Mouse (Mus musculus): Measurements from ENCODE around the gene Rps15. TPM values are rescaled to one million over a fixed set of nuclear protein-coding genes. Genes with fewer than 3 reads are reported as not detected.
A peak's percentile ranks its signal among the peaks of the same experiment; 100 is the strongest.

Rps15 gene
- polyA plus RNA-seq, 1 experiment from 2014 or later, result 939 TPM

- Histone ChIP-seq H3K9me3 (ENCODE audit: control insufficient read depth, low read length) (no peaks in the 10 kb centered on the region), H3K4me1 (replicated peaks; ENCODE audit: control insufficient read depth, insufficient read depth, low read length) (peaks cover 18% of the 10 kb centered on the region), H3K9ac (ENCODE audit: low read length) (no peak overlapping the region), H3K27ac (ENCODE audit: low read length) (no peak overlapping the region), H3K4me3 (ENCODE audit: low read length) (no peak overlapping the region), H3K4me2 (ENCODE audit: low read depth, low read length) (no peak overlapping the region), H3K36me3 (ENCODE audit: control insufficient read depth, insufficient read depth, low read length) (peaks cover 12% of the 10 kb centered on the region), H3K27me3 (ENCODE audit: control insufficient read depth, insufficient read depth, low read depth, low read length) (peaks cover 44% of the 10 kb centered on the region)
- whole genome bisulfite sequencing, result 78% methylated on average over 5 of the region's 5 CpGs
- no peak for ATAC-seq (ENCODE audit: low read depth)
These were observed 4.6 kb downstream of the Rps15 start for GRCm38 (mm10) chr10:80296824-80297223.

GRCm38 (mm10) chr10:80297526-80298133 lies 5.4 kb downstream of the Rps15 start:
- Histone ChIP-seq H3K4me2 (ENCODE audit: low read depth, low read length) (no peak overlapping the region), H3K4me1 (replicated peaks; ENCODE audit: control insufficient read depth, insufficient read depth, low read length) (peaks cover 23% of the 10 kb centered on the region), H3K4me3 (ENCODE audit: low read length) (no peak overlapping the region), H3K27ac (ENCODE audit: low read length) (no peak overlapping the region), H3K27me3 (ENCODE audit: control insufficient read depth, insufficient read depth, low read depth, low read length) (peaks cover 45% of the 10 kb centered on the region), H3K9me3 (ENCODE audit: control insufficient read depth, low read length) (no peaks in the 10 kb centered on the region), H3K9ac (ENCODE audit: low read length) (no peak overlapping the region), H3K36me3 (ENCODE audit: control insufficient read depth, insufficient read depth, low read length) (peaks cover 12% of the 10 kb centered on the region)
- ATAC-seq (ENCODE audit: low read depth), result no peak
- WGBS, result 65% methylated on average over 8 of the region's 8 CpGs

- H3K4me3 ChIP-seq (ENCODE audit: low read length), result no peak overlapping the region
- H3K9ac ChIP-seq (ENCODE audit: low read length), result no peak overlapping the region
- H3K9me3 ChIP-seq (ENCODE audit: control insufficient read depth, low read length), result no peaks in the 10 kb centered on the region
- peaks cover 12% of the 10 kb centered on the region for H3K36me3 ChIP-seq (ENCODE audit: control insufficient read depth, insufficient read depth, low read length)
- 4% methylated on average over 26 of the region's 26 CpGs for WGBS
- H3K4me1 ChIP-seq (replicated peaks; ENCODE audit: control insufficient read depth, insufficient read depth, low read length), result peaks cover 25% of the 10 kb centered on the region
- peaks cover 45% of the 10 kb centered on the region for H3K27me3 ChIP-seq (ENCODE audit: control insufficient read depth, insufficient read depth, low read depth, low read length)
- no peak overlapping the region for H3K27ac ChIP-seq (ENCODE audit: low read length)
- H3K4me2 ChIP-seq (ENCODE audit: low read depth, low read length), result no peak overlapping the region
- ATAC-seq (ENCODE audit: low read depth), result no peak
These were observed 6.5 kb downstream of the Rps15 start for GRCm38 (mm10) chr10:80298571-80299281.

- 12% methylated on average over 15 of the region's 15 CpGs for WGBS
- no peak overlapping the region for H3K4me2 ChIP-seq (ENCODE audit: low read depth, low read length)
- ATAC-seq (ENCODE audit: low read depth), result no peak
- no peak overlapping the region for H3K4me3 ChIP-seq (ENCODE audit: low read length)
- peaks cover 8% of the 10 kb centered on the region for H3K36me3 ChIP-seq (ENCODE audit: control insufficient read depth, insufficient read depth, low read length)
- peaks cover 25% of the 10 kb centered on the region for H3K4me1 ChIP-seq (replicated peaks; ENCODE audit: control insufficient read depth, insufficient read depth, low read length)
- no peak overlapping the region for H3K27ac ChIP-seq (ENCODE audit: low read length)
- peaks cover 49% of the 10 kb centered on the region for H3K27me3 ChIP-seq (ENCODE audit: control insufficient read depth, insufficient read depth, low read depth, low read length)
- H3K9me3 ChIP-seq (ENCODE audit: control insufficient read depth, low read length), result no peaks in the 10 kb centered on the region
- H3K9ac ChIP-seq (ENCODE audit: low read length), result no peak overlapping the region
These were observed 7.0 kb downstream of the Rps15 start for GRCm38 (mm10) chr10:80299301-80299700.

GRCm38 (mm10) chr10:80299824-80300223 lies 7.6 kb downstream of the Rps15 start:
- Histone ChIP-seq H3K4me3 (ENCODE audit: low read length) (no peak overlapping the region), H3K4me2 (ENCODE audit: low read depth, low read length) (no peak overlapping the region), H3K9ac (ENCODE audit: low read length) (no peak overlapping the region), H3K27me3 (ENCODE audit: control insufficient read depth, insufficient read depth, low read depth, low read length) (peaks cover 55% of the 10 kb centered on the region), H3K4me1 (replicated peaks; ENCODE audit: control insufficient read depth, insufficient read depth, low read length) (peaks cover 27% of the 10 kb centered on the region), H3K36me3 (ENCODE audit: control insufficient read depth, insufficient read depth, low read length) (peaks cover 3% of the 10 kb centered on the region), H3K9me3 (ENCODE audit: control insufficient read depth, low read length) (no peaks in the 10 kb centered on the region), H3K27ac (ENCODE audit: low read length) (no peak overlapping the region)
- no peak for ATAC-seq (ENCODE audit: low read depth)
- 44% methylated on average over 10 of the region's 10 CpGs for WGBS

GRCm38 (mm10) chr10:80300672-80301181 lies 8.5 kb downstream of the Rps15 start:
- ATAC-seq (ENCODE audit: low read depth), result no peak
- Histone ChIP-seq H3K4me1 (replicated peaks; ENCODE audit: control insufficient read depth, insufficient read depth, low read length) (peaks cover 23% of the 10 kb centered on the region), H3K4me3 (ENCODE audit: low read length) (no peak overlapping the region), H3K4me2 (ENCODE audit: low read depth, low read length) (no peak overlapping the region), H3K9ac (ENCODE audit: low read length) (no peak overlapping the region), H3K27me3 (ENCODE audit: control insufficient read depth, insufficient read depth, low read depth, low read length) (peaks cover 64% of the 10 kb centered on the region), H3K27ac (ENCODE audit: low read length) (no peak overlapping the region), H3K9me3 (ENCODE audit: control insufficient read depth, low read length) (no peaks in the 10 kb centered on the region), H3K36me3 (ENCODE audit: control insufficient read depth, insufficient read depth, low read length) (no peaks in the 10 kb centered on the region)
- WGBS, result 36% methylated on average over 11 of the region's 11 CpGs

- H3K27me3 ChIP-seq (ENCODE audit: control insufficient read depth, insufficient read depth, low read depth, low read length), result peaks cover 67% of the 10 kb centered on the region
- H3K27ac ChIP-seq (ENCODE audit: low read length), result peak overlapping the region; percentile 44
- peaks cover 17% of the 10 kb centered on the region for H3K4me1 ChIP-seq (replicated peaks; ENCODE audit: control insufficient read depth, insufficient read depth, low read length)
- no peaks in the 10 kb centered on the region for H3K36me3 ChIP-seq (ENCODE audit: control insufficient read depth, insufficient read depth, low read length)
- H3K4me2 ChIP-seq (ENCODE audit: low read depth, low read length), result no peak overlapping the region
- no peaks in the 10 kb centered on the region for H3K9me3 ChIP-seq (ENCODE audit: control insufficient read depth, low read length)
- no peak overlapping the region for H3K9ac ChIP-seq (ENCODE audit: low read length)
- 82% methylated on average over 10 of the region's 10 CpGs for WGBS
- ATAC-seq (ENCODE audit: low read depth), result no peak
- no peak overlapping the region for H3K4me3 ChIP-seq (ENCODE audit: low read length)
These were observed 9.2 kb downstream of the Rps15 start for GRCm38 (mm10) chr10:80301256-80302081.

GRCm38 (mm10) chr10:80302082-80302355 lies 9.8 kb downstream of the Rps15 start:
- Histone ChIP-seq H3K36me3 (ENCODE audit: control insufficient read depth, insufficient read depth, low read length) (no peaks in the 10 kb centered on the region), H3K4me2 (ENCODE audit: low read depth, low read length) (peak overlapping the region; percentile 27), H3K9ac (ENCODE audit: low read length) (0 out of 2 replicates have a peak overlapping the region, but pooled peaks have one; percentile 39), H3K4me1 (replicated peaks; ENCODE audit: control insufficient read depth, insufficient read depth, low read length) (peaks cover 17% of the 10 kb centered on the region), H3K27ac (ENCODE audit: low read length) (peak overlapping the region; percentile 44), H3K4me3 (ENCODE audit: low read length) (no peak overlapping the region), H3K9me3 (ENCODE audit: control insufficient read depth, low read length) (no peaks in the 10 kb centered on the region), H3K27me3 (ENCODE audit: control insufficient read depth, insufficient read depth, low read depth, low read length) (peaks cover 67% of the 10 kb centered on the region)
- WGBS, result 45% methylated on average over 5 of the region's 5 CpGs
- ATAC-seq (ENCODE audit: low read depth), result no peak

- H3K27me3 ChIP-seq (ENCODE audit: control insufficient read depth, insufficient read depth, low read depth, low read length), result peaks cover 67% of the 10 kb centered on the region
- 5% methylated on average over 9 of the region's 9 CpGs for WGBS
- H3K36me3 ChIP-seq (ENCODE audit: control insufficient read depth, insufficient read depth, low read length), result no peaks in the 10 kb centered on the region
- H3K9me3 ChIP-seq (ENCODE audit: control insufficient read depth, low read length), result no peaks in the 10 kb centered on the region
- peak; percentile 95 for ATAC-seq (ENCODE audit: low read depth)
- peaks cover 17% of the 10 kb centered on the region for H3K4me1 ChIP-seq (replicated peaks; ENCODE audit: control insufficient read depth, insufficient read depth, low read length)
- H3K27ac ChIP-seq (ENCODE audit: low read length), result peak overlapping the region; percentile 52
- no peak overlapping the region for H3K4me3 ChIP-seq (ENCODE audit: low read length)
- H3K4me2 ChIP-seq (ENCODE audit: low read depth, low read length), result peak overlapping the region; percentile 27
- H3K9ac ChIP-seq (ENCODE audit: low read length), result 0 out of 2 replicates have a peak overlapping the region, but pooled peaks have one; percentile 39
These were observed 10.2 kb downstream of the Rps15 start for GRCm38 (mm10) chr10:80302471-80302881.

Measured in lung, embryonic 16.5 days (tissue).